Mouse (Mus musculus) activated CD4-positive, CD25-positive, alpha-beta regulatory T cell, adult 9 weeks (primary cell): ENCODE results near the gene Olfr1261. TPM values are rescaled to one million over a fixed set of nuclear protein-coding genes. Genes with fewer than 3 reads are reported as not detected.

Source experiments
- polyA plus RNA-seq: library from polyadenylated mRNA; unstranded; fragments of 100-300 nt; shearing (Covaris generic); gene quantifications from one replicate; pipeline ENCODE4 v1.2.1, GENCODE M21; 2017

Olfr1261 gene
- not detected for polyA plus RNA-seq

DNA sequence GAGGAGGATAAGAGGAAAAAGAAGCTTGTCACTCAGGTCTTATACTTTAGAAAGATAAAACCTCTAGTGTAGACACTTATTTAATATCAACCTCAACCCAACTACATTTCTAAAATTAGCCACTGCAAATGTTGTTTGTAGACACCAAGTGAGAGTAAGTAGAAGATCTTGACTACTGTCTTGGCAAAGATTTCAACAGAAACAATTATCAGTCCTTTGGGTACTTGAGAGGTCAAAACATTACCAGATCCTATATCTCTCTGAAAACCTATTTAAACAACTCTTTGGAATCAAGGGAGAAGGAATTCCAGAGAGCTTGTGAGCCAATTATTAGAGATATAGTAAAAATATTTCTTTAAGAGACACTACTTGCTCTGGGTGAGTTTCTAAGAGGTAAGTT, at the start of gene Olfr1261:
Gene Olfr1261, plus strand, starts transcription at position 301 of the 400 bp plus-strand sequence.

DNA sequence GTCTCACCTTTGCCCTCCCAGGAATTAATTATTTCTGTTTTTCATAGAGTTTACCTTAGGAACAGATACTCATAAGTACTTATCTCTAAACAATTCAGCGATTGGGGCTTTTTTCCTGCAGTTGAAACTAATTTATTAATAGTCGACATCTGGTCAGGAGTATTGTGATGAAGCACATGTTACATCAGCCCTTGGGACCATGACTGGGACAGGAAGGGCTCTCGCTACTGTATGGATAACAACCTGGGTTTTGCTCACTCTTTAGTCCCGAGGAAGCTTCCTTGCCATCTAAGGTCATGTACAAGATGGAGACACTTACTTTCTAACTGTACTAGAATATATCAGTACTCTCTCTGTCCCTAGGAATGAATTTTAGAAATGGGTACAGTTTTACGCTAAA, 42.5 kb upstream of the Olfr1261 start, which contains the start of gene Olfr1259:
Gene Olfr1259, minus strand, starts transcription at position 101 of the 400 bp plus-strand sequence.

DNA sequence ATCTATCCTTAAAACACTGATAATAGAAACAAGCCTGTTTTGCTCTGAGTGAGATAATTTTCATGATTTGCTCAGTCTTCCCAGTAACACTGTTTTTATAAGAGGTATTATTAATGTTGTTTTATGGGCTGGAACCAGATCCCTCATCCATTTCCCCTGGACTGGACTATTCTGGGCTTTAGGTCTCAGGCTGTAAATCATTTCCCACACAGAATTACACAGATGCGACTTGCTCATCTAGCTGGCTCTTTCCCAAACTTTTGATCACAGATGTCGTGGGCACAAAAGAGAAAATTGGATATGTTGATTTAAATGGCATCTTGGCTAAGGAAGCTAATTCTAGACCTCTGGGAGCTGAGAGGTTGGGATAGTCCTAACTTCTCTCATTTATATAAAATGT, 16.8 kb upstream of the Olfr1261 start, which contains the start of gene Olfr1260:
Gene Olfr1260, plus strand, starts transcription at position 157 of the 400 bp plus-strand sequence.

DNA sequence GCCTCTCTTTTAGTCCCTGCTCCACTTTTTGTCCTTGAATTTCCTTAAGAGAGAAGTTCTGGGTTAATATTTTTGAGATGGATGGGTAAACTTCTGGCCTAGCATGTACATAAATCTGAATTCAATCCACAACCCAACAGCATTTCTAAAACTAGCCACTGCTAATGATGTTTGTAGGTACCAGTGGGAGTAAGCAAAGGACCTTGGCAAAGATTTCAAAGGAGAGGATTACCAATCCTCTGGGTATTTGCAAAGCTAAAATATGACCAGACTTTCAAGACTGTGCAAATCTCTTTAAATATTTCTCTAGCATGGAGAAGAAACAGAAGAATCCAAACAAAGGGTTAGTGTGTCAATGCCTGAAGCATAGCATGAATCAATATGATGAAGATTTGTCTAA, 8.8 kb downstream of the Olfr1261 start, which contains the start of gene Olfr1262:
Gene Olfr1262, plus strand, starts transcription at position 301 of the 400 bp plus-strand sequence.

DNA sequence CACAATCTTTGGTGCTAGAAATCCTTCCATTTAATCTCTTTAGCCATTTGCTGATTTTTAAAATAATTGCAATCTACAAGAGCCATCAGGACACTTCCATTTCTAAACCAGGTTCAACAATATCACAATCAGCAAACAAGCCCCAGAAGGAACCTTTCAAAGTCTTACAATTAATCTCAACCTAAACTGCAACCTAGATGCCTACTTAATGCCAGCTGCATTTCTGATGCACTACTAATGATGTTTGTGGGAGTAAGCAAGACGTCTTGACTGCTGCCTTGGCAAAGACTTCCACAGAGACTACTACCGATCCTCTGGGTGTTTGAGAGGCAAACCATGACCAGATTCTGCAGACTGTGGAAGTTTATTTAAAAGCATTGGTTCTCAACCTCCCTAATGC, 20.8 kb downstream of the Olfr1261 start, which contains the start of gene Olfr1263:
Gene Olfr1263, plus strand, starts transcription at position 301 of the 400 bp plus-strand sequence.

DNA sequence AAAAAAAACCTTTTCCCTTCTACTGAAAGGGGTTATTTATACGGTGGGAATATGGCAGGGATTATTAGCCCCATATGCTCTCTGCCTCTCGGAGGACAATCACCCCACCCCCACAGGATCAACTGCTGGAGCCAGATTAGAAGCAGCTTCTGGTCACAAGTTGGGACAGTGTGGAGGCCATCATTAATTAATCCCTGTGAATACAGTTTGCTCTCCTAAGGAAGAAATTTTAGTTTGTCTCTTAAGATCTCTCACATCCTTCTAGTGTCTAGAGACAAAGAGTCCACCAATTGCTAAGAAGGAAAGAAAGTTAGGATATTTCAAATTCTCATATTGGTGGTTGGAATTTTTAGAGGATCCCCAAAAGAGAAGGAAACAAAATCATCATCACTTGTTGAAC, 34.5 kb downstream of the Olfr1261 start, which contains the start of gene Olfr1264:
Gene Olfr1264, minus strand, starts transcription at position 101 of the 400 bp plus-strand sequence.

DNA sequence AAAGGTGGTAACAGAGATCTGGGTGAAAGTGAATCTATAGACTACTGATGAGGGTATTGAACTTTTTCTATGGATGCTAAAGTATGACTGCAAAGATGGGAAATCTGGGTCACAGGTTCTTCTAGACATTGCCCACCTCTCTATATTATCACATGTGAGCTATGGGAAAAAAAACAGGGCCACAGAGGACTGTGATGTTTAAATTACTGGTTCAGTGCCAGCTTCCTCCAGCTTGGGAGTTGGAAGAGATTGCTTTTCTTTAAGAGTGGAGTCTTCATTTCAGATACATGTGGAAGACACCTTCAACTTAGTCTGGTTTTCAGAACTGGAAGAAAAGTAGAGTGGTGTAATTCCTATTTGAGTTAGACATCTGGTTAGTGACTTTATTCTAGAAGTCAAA, 44.0 kb downstream of the Olfr1261 start, which contains the start of gene Olfr1265:
Gene Olfr1265, plus strand, starts transcription at position 301 of the 400 bp plus-strand sequence.

Other genes starting within 250 kb of the Olfr1261 start
- not detected for gene Olfr1253, start 234.1 kb upstream of the Olfr1261 start, polyA plus RNA-seq
- gene Olfr1254, start 197.6 kb upstream of the Olfr1261 start, polyA plus RNA-seq = not detected
- not detected for gene Olfr1255, start 179.2 kb upstream of the Olfr1261 start, polyA plus RNA-seq
- not detected for gene Olfr1256, start 149.7 kb upstream of the Olfr1261 start, polyA plus RNA-seq
- gene Olfr48, start 143.0 kb upstream of the Olfr1261 start, polyA plus RNA-seq = not detected
- gene Olfr1257, start 112.8 kb upstream of the Olfr1261 start, polyA plus RNA-seq = not detected
- not detected for gene Olfr1258, start 63.9 kb upstream of the Olfr1261 start, polyA plus RNA-seq
- not detected for gene Olfr1259, start 42.6 kb upstream of the Olfr1261 start, polyA plus RNA-seq
- not detected for gene Olfr1260, start 16.9 kb upstream of the Olfr1261 start, polyA plus RNA-seq
- not detected for gene Olfr1262, start 8.9 kb downstream of the Olfr1261 start, polyA plus RNA-seq
- 0.09 TPM for gene Olfr1263, start 20.9 kb downstream of the Olfr1261 start, polyA plus RNA-seq
- not detected for gene Olfr1264, start 34.4 kb downstream of the Olfr1261 start, polyA plus RNA-seq
- not detected for gene Olfr1265, start 44.1 kb downstream of the Olfr1261 start, polyA plus RNA-seq
- not detected for gene Olfr140, start 72.4 kb downstream of the Olfr1261 start, polyA plus RNA-seq
- not detected for gene Olfr1269, start 130.2 kb downstream of the Olfr1261 start, polyA plus RNA-seq
- not detected for gene Olfr32, start 151.1 kb downstream of the Olfr1261 start, polyA plus RNA-seq
- gene Olfr1270, start 161.9 kb downstream of the Olfr1261 start, polyA plus RNA-seq = not detected
- gene Olfr1506, start 233.3 kb downstream of the Olfr1261 start, polyA plus RNA-seq = not detected